Mouse (Mus musculus) ES-Bruce4 (cell line): ENCODE measurements around the gene Sptssa. TPM values are rescaled to one million over a fixed set of nuclear protein-coding genes. Genes with fewer than 3 reads are reported as not detected.

Experiments
- H3K27ac ChIP-seq: 2 replicates; pipeline ENCODE4 v1.5.1; 2012; ENCODE audit warnings: low read length, inconsistent platforms; ENCODE audit not compliant: insufficient read depth
- H3K27me3 ChIP-seq: 2 replicates; pipeline ENCODE4 v1.6.1; 2012; ENCODE audit warnings: mild to moderate bottlenecking, low read length, inconsistent platforms; ENCODE audit not compliant: control insufficient read depth, poor library complexity, insufficient read depth, severe bottlenecking
- H3K36me3 ChIP-seq: 2 replicates; pipeline ENCODE4 v1.6.1; 2012; ENCODE audit warnings: inconsistent platforms, mild to moderate bottlenecking, low read length, moderate library complexity; ENCODE audit not compliant: control insufficient read depth, poor library complexity, insufficient read depth, severe bottlenecking
- H3K4me1 ChIP-seq: one replicate; pipeline ENCODE4 v1.8.1; 2011; ENCODE audit warnings: low read length; ENCODE audit not compliant: control insufficient read depth, insufficient read depth
- H3K4me3 ChIP-seq: 2 replicates; pipeline ENCODE4 v1.5.1; 2011; ENCODE audit warnings: low read depth, mild to moderate bottlenecking, low read length
- H3K9ac ChIP-seq: 2 replicates; pipeline ENCODE4 v1.6.1; 2012; ENCODE audit warnings: low read depth, mild to moderate bottlenecking, inconsistent platforms; ENCODE audit not compliant: poor library complexity, severe bottlenecking
- H3K9me3 ChIP-seq: replicated peaks from 2 replicates; pipeline ENCODE4 v1.6.1; 2012; ENCODE audit warnings: mild to moderate bottlenecking, low read length, inconsistent platforms; ENCODE audit not compliant: control insufficient read depth, poor library complexity, insufficient read depth, severe bottlenecking
- CTCF ChIP-seq: IDR thresholded peaks from one replicate; pipeline ENCODE4 v1.8.1; 2011; ENCODE audit warnings: low read depth, low read length
- EP300 ChIP-seq: IDR thresholded peaks from 2 replicates; pipeline ENCODE4 v1.6.1; 2011; ENCODE audit warnings: low read depth, low read length; ENCODE audit not compliant: insufficient read depth
- POLR2A ChIP-seq: IDR thresholded peaks from one replicate; pipeline ENCODE4 v1.8.1; 2011; ENCODE audit warnings: low read length; ENCODE audit not compliant: insufficient read depth
- polyA plus RNA-seq: library from polyadenylated mRNA; stranded (reverse); fragments of >200 nt; gene quantifications from 2 replicates; pipeline ENCODE4 v1.2.4, GENCODE M21; 2011; ENCODE audit warnings: low read depth; ENCODE audit not compliant: missing spikeins, insufficient read depth, insufficient read length

The Sptssa gene
- polyA plus RNA-seq, 1 experiment = 21.4 TPM

DNA sequence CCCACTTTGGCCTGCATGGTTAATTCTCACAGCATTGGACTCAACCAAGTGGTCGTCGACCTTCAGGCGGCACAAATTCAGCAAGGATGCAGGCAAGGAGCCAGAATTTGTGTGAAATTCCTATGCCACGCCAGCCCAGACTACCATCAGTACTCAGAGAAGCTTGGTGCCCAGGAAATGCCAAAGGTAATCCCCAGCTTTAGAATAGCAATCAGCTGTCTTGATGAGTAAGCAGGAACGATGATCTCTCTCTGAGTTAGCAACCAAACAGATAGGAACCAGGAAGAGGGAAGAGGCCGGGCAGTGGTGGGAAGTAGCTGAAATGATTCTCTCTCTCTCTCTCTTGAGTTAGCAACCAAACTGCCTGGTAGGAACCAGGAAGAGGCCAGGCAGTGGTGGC, 16.1 kb downstream of the Sptssa start:
- H3K36me3 ChIP-seq = no peaks in the 10 kb centered on the region
- H3K27ac ChIP-seq = no peak overlapping the region
- H3K4me1 ChIP-seq = no peaks in the 10 kb centered on the region
- H3K9ac ChIP-seq = no peak overlapping the region
- no peaks in the 10 kb centered on the region for H3K27me3 ChIP-seq
- no peak for TF ChIP-seq CTCF
- no peak for TF ChIP-seq EP300
- TF ChIP-seq POLR2A = no peak
- H3K4me3 ChIP-seq = no peak overlapping the region
- H3K9me3 ChIP-seq = no peaks in the 10 kb centered on the region

DNA sequence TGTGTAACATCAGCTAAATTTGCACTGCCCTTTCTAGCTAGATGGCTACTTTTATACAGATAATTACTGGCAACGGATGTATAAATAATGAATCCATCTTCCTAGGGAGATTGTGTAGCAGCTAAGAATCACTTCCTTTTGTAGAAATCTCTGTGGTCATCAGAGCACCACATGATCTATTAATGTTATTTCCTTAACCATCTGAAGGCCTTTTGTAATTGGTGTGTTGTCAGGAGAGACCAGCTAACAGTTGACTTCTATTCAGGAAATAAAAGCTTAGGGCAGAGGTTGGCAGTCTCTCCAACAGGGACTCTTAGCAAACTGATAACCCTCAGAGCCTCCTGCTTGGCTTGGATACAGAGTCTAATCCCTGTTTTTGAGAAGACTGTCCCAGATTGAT, 19.3 kb downstream of the Sptssa start:
- Histone ChIP-seq H3K36me3 (no peaks in the 10 kb centered on the region), H3K9ac (no peak overlapping the region), H3K27me3 (no peaks in the 10 kb centered on the region), H3K9me3 (peaks cover 5% of the 10 kb centered on the region; the same call in 1 of the 2 replicates), H3K4me3 (no peak overlapping the region), H3K4me1 (no peaks in the 10 kb centered on the region), H3K27ac (no peak overlapping the region)
- TF ChIP-seq EP300 = no peak
- no peak for TF ChIP-seq POLR2A
- no peak for TF ChIP-seq CTCF

DNA sequence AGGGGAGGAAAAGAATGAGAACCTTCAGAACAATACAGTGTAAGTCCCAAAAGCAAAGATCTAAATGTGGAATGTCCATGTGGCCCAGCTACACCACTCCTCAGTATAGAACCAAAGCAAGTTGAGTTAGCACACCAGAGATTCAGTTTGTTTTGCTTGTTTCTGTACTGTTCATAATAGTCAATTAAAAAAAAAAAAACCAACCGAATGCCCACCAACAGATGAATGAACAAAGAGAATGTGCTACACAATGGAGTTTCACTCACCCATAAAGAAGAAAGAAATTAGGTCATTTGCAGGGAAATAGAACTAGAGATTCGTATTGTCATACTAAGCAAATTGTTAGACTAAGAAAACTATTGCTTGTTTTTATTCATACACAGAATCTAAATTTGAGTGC, 24.2 kb downstream of the Sptssa start:
- Histone ChIP-seq H3K9me3 (peaks cover 22% of the 10 kb centered on the region), H3K9ac (no peak overlapping the region), H3K27ac (no peak overlapping the region), H3K4me3 (no peak overlapping the region), H3K4me1 (no peaks in the 10 kb centered on the region), H3K27me3 (no peaks in the 10 kb centered on the region), H3K36me3 (no peaks in the 10 kb centered on the region)
- no peak for TF ChIP-seq EP300
- TF ChIP-seq CTCF = no peak
- no peak for TF ChIP-seq POLR2A

DNA sequence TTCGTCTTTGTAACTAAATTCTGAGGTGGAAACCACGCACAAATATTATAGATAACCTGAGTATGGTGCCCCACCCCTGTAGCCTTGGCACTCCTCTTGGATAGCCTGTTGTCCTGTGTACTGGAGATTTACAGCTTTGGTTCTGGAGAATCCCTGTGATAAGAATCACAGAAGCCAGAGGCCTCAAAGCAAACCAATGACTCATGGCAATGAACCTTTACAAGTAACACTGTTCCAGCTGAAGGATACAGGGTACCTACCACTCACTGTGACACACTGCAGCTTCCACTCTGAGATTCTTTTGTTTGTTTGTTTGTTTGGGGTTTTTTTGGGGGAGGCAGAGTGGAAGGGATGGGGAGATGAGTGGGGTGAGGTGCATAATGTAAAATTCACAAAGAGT, 34.4 kb downstream of the Sptssa start:
- Histone ChIP-seq H3K4me3 (no peak overlapping the region), H3K27me3 (no peaks in the 10 kb centered on the region), H3K27ac (no peak overlapping the region), H3K9ac (no peak overlapping the region), H3K4me1 (no peaks in the 10 kb centered on the region), H3K36me3 (no peaks in the 10 kb centered on the region), H3K9me3 (peaks cover 16% of the 10 kb centered on the region)
- no peak for TF ChIP-seq EP300
- TF ChIP-seq POLR2A = no peak
- no peak for TF ChIP-seq CTCF

DNA sequence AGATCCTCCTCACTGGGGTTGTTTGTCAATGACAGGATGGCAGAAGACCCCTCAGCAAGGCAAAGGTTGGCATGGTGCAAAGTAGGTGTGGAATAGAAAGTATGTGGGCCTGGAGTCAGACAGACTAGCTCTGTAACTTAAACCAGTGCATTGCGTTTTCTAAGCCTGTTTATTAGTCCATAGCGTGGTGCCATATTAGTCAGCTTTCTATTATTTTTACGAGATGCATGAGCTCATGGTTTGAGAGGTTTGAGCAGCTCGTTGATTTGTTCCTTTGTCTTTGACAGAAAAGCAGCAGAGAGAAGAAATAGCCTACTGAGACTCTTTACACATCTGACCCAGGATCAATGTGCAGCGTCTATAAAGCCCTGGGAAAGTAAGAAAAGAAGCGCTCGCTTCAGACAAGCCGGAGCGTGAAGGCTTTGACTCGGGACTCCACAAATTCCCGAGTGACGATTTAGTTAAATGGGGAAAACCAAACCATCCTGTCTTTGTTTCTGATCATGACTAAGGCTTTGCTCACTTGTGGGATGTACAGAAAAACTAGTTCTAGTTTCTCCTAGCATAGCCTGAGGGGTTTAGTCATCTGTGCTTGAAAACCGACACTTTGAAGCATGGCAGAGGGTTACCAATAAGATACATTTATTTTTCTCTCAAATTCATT, 36.2 kb downstream of the Sptssa start:
- H3K27ac ChIP-seq = no peak overlapping the region
- H3K4me1 ChIP-seq = no peaks in the 10 kb centered on the region
- H3K4me3 ChIP-seq = no peak overlapping the region
- no peaks in the 10 kb centered on the region for H3K27me3 ChIP-seq
- TF ChIP-seq POLR2A (no peak), EP300 (no peak), CTCF (no peak)
- H3K9me3 ChIP-seq = peaks cover 14% of the 10 kb centered on the region
- H3K36me3 ChIP-seq = no peaks in the 10 kb centered on the region
- H3K9ac ChIP-seq = no peak overlapping the region

DNA sequence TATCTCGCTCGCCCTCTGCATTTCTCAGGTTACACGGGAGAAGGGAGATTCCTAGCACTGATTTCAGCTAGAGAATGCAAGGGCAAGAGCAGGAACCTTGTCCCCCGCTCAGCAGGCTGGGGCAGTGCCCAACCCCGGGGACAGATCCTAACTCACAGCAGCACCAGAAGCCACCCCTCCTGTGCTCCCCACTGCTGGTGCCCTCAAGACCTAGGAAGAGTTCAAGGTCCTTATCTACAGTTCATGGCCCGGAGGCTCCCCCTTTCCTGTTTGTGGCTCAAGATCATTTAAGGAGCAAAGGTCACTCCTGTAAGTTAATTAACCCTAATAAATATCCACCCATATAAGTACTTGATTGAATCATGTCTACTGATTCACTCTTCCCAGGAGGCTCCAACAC, 47.4 kb downstream of the Sptssa start:
- Histone ChIP-seq H3K4me3 (no peak overlapping the region), H3K27me3 (no peaks in the 10 kb centered on the region)

More for the DNA sequence above, 47.4 kb downstream of the Sptssa start:
- Histone ChIP-seq H3K27ac (no peak overlapping the region), H3K9ac (no peak overlapping the region), H3K9me3 (no peaks in the 10 kb centered on the region), H3K4me1 (no peaks in the 10 kb centered on the region), H3K36me3 (no peaks in the 10 kb centered on the region)
- TF ChIP-seq EP300 (no peak), POLR2A (no peak), CTCF (no peak)
